Mouse (Mus musculus) liver, embryonic 14.5 days (tissue): ENCODE measurements around the gene Dglucy. TPM values are rescaled to one million over a fixed set of nuclear protein-coding genes. Genes with fewer than 3 reads are reported as not detected.

Source experiments
- ATAC-seq: fragments of 200-750 bp; cut with Nextera tagmentation; 2 replicates; pipeline ENCODE4 v1.8.0; 2017; ENCODE audit warnings: moderate number of reproducible peaks, mild to moderate bottlenecking, moderate library complexity; ENCODE audit not compliant: insufficient read depth
- DNase-seq, 3 experiments: peaks; one replicate each; pipeline ENCODE4 v3.0.0-alpha.2; 2012 to 2013; ENCODE audit warnings: low read depth in 3 of 3, low spot score in 3 of 3
- H3K27ac ChIP-seq: fragments of 300-500 bp; sonication (generic); 2 replicates; pipeline ENCODE4 v1.5.1; 2014; ENCODE audit warnings: moderate library complexity, mild to moderate bottlenecking, control low read depth, inconsistent platforms
- H3K27me3 ChIP-seq: fragments of 300-500 bp; sonication (generic); 2 replicates; pipeline ENCODE4 v1.6.1; 2014; ENCODE audit warnings: mild to moderate bottlenecking, low read length, moderate library complexity; ENCODE audit not compliant: control insufficient read depth, insufficient read depth
- H3K36me3 ChIP-seq: fragments of 300-500 bp; sonication (generic); replicated peaks from 2 replicates; pipeline ENCODE4 v1.6.1; 2014; ENCODE audit warnings: low read depth; ENCODE audit not compliant: control insufficient read depth, insufficient read depth
- H3K4me1 ChIP-seq, 2 experiments: fragments of 200-500 bp in 1 of 2; fragments of 300-500 bp in 1 of 2; sonication (generic) in 1 of 2; replicated peaks; 2 replicates each; pipeline ENCODE4 v1.6.1; 2012 to 2014; ENCODE audit warnings: antibody characterized with exemption in 1 of 2, inconsistent platforms in 1 of 2, low read length in 1 of 2; ENCODE audit not compliant: control insufficient read depth in 2 of 2, insufficient read depth in 2 of 2
- H3K4me2 ChIP-seq: fragments of 300-500 bp; sonication (generic); 2 replicates; pipeline ENCODE4 v1.6.1; 2014; ENCODE audit warnings: low read depth, mild to moderate bottlenecking, control low read depth, moderate library complexity
- H3K4me3 ChIP-seq, 2 experiments: fragments of 200-500 bp in 1 of 2; fragments of 300-500 bp in 1 of 2; sonication (generic) in 1 of 2; 2 replicates each; pipeline ENCODE4 v1.5.1; 2012 to 2014; ENCODE audit warnings: low read depth in 2 of 2, low read length in 2 of 2, mild to moderate bottlenecking in 2 of 2, control low read depth in 1 of 2, inconsistent platforms in 1 of 2, moderate library complexity in 1 of 2; ENCODE audit not compliant: insufficient read depth in 1 of 2
- H3K9ac ChIP-seq: fragments of 300-500 bp; sonication (generic); replicated peaks from 2 replicates; pipeline ENCODE4 v1.6.1; 2014; ENCODE audit warnings: mild to moderate bottlenecking, control low read depth, moderate library complexity
- H3K9me3 ChIP-seq: fragments of 300-500 bp; sonication (generic); 2 replicates; pipeline ENCODE4 v1.6.1; 2016; ENCODE audit warnings: low read length, mixed read lengths; ENCODE audit not compliant: control insufficient read depth
- CTCF ChIP-seq: IDR thresholded peaks from 2 replicates; pipeline ENCODE4 v1.5.1; 2016; ENCODE audit warnings: antibody characterized with exemption, low read depth, control low read depth
- EP300 ChIP-seq: IDR thresholded peaks from 2 replicates; pipeline ENCODE4 v1.6.1; 2016; ENCODE audit warnings: antibody characterized with exemption, low read depth
- WGBS: fragments of 180-500 bp; shearing (Covaris S2); extraction: QIAGEN DNeasy Blood & Tissue Kit; methylation state at CpG from one replicate; pipeline ENCODE4 v1.1.7; 2014; ENCODE audit not compliant: insufficient replicate concordance; 5-methylcytosine and 5-hydroxymethylcytosine counted together
- polyA plus RNA-seq, 2 experiments: library from polyadenylated mRNA; depleted of rRNA in 1 of 2; stranded (reverse) in 1 of 2; unstranded in 1 of 2; fragments of >200 nt; fragmentation: Nextera tagmentation in 1 of 2; extraction: Ambion mirVana in 1 of 2; gene quantifications; 2 replicates each; pipeline versions ENCODE4 v1.2.1 to v1.2.3; 2012 to 2014

Dglucy gene
- polyA plus RNA-seq, 2 experiments = 0.63 to 1.2 TPM

GRCm38 (mm10) chr12:100903761-100904160, 124.9 kb downstream of the Dglucy start:
- WGBS = 64% methylated on average over 9 of the region's 9 CpGs
- DNase-seq (no peak), ATAC-seq (no peak)
- TF ChIP-seq EP300 (no peak), CTCF (no peak)
- no peak overlapping the region for H3K4me3 ChIP-seq
- H3K36me3 ChIP-seq = no peaks in the 10 kb centered on the region
- H3K27me3 ChIP-seq = peaks cover 21% of the 10 kb centered on the region
- H3K9ac ChIP-seq = no peak overlapping the region
- H3K4me1 ChIP-seq = no peaks in the 10 kb centered on the region
- H3K9me3 ChIP-seq = no peaks in the 10 kb centered on the region
- H3K27ac ChIP-seq = no peak overlapping the region
- H3K4me2 ChIP-seq = no peak overlapping the region

GRCm38 (mm10) chr12:100906861-100907260, 128.0 kb downstream of the Dglucy start:
- 48% methylated on average over 5 of the region's 5 CpGs for WGBS
- no peak overlapping the region for H3K9ac ChIP-seq
- TF ChIP-seq CTCF = no peak
- no peak overlapping the region for H3K27ac ChIP-seq
- H3K4me2 ChIP-seq = no peak overlapping the region
- no peaks in the 10 kb centered on the region for H3K4me1 ChIP-seq
- DNase-seq (no peak), ATAC-seq (no peak)
- no peaks in the 10 kb centered on the region for H3K9me3 ChIP-seq
- H3K36me3 ChIP-seq = no peaks in the 10 kb centered on the region
- H3K4me3 ChIP-seq = no peak overlapping the region
- peaks cover 6% of the 10 kb centered on the region for H3K27me3 ChIP-seq

- no peaks in the 10 kb centered on the region for H3K9me3 ChIP-seq
- H3K4me2 ChIP-seq = peak within 1 kb of the TSS; percentile 16; the same call in 1 of the 2 replicates
- no peaks in the 10 kb centered on the region for H3K36me3 ChIP-seq
- no peak within 1 kb of the TSS for H3K9ac ChIP-seq
- H3K27ac ChIP-seq = no peak within 1 kb of the TSS
- TF ChIP-seq CTCF (no peak), EP300 (no peak)
- ATAC-seq = no peak
- peaks cover 6% of the 10 kb centered on the region for H3K27me3 ChIP-seq
- 6% methylated on average over 39 of the region's 39 CpGs for WGBS
- no peak for DNase-seq
- no peaks in the 10 kb centered on the region for H3K4me1 ChIP-seq
- peak within 1 kb of the TSS in 1 of 2 experiments; percentile 6; a peak in 1 of 4 replicates for H3K4me3 ChIP-seq
These were observed 128.9 kb downstream of the Dglucy start, which contains the start of gene Gpr68 for GRCm38 (mm10) chr12:100907598-100908297. Gpr68 (minus strand) TSS chr12:100908198.

GRCm38 (mm10) chr12:100908298-100909034, 129.6 kb downstream of the Dglucy start:
- Histone ChIP-seq H3K4me2 (no peak overlapping the region), H3K9ac (no peak overlapping the region), H3K36me3 (peaks cover 6% of the 10 kb centered on the region), H3K4me1 (no peaks in the 10 kb centered on the region), H3K27me3 (peaks cover 6% of the 10 kb centered on the region), H3K9me3 (no peaks in the 10 kb centered on the region), H3K27ac (no peak overlapping the region), H3K4me3 (no peak overlapping the region)
- DNase-seq (no peak), ATAC-seq (no peak)
- WGBS = 15% methylated on average over 10 of the region's 10 CpGs
- TF ChIP-seq CTCF = no peak

- WGBS = 61% methylated on average over 6 of the region's 6 CpGs
- TF ChIP-seq CTCF = no peak
- TF ChIP-seq EP300 = no peak
- no peaks in the 10 kb centered on the region for H3K9me3 ChIP-seq
- H3K9ac ChIP-seq = no peak overlapping the region
- DNase-seq (no peak), ATAC-seq (no peak)
- no peak overlapping the region for H3K27ac ChIP-seq
- H3K4me3 ChIP-seq = no peak overlapping the region
- peaks cover 11% of the 10 kb centered on the region for H3K36me3 ChIP-seq
- no peak overlapping the region for H3K4me2 ChIP-seq
- H3K27me3 ChIP-seq = peaks cover 6% of the 10 kb centered on the region
- no peaks in the 10 kb centered on the region for H3K4me1 ChIP-seq
These were observed 130.9 kb downstream of the Dglucy start for GRCm38 (mm10) chr12:100909765-100910164.
